Mouse (Mus musculus): ENCODE results near the gene Ect2l. TPM values are rescaled to one million over a fixed set of nuclear protein-coding genes. Genes with fewer than 3 reads are reported as not detected.

Gene Ect2l
- total RNA-seq (2015; ENCODE audit: low replicate concordance), result not detected in 2 replicates
- total RNA-seq (2017; ENCODE audit: low replicate concordance), result not detected in 2 replicates

- 0 out of 2 replicates have a peak, but pooled peaks have one; percentile 46 for ATAC-seq (replicated peaks; ENCODE audit: low FRiP score, poor library complexity, severe bottlenecking)
Measured at GRCm38 (mm10) chr10:18210726-18211125, at the start of gene Ect2l. Gene Ect2l, minus strand, starts transcription at chr10:18210890.

- ATAC-seq (replicated peaks; ENCODE audit: low FRiP score, poor library complexity, severe bottlenecking), result no peak
Measured at GRCm38 (mm10) chr10:18251345-18251744, 40.7 kb upstream of the Ect2l start.

- ATAC-seq (replicated peaks; ENCODE audit: low FRiP score, poor library complexity, severe bottlenecking), result no peak
Measured at GRCm38 (mm10) chr10:18243614-18244013, 32.9 kb upstream of the Ect2l start.

- ATAC-seq (replicated peaks; ENCODE audit: low FRiP score, poor library complexity, severe bottlenecking), result no peak
Measured at GRCm38 (mm10) chr10:18237191-18237590, 26.5 kb upstream of the Ect2l start.

GRCm38 (mm10) chr10:18236328-18236927, 25.7 kb upstream of the Ect2l start:
- ATAC-seq (replicated peaks; ENCODE audit: low FRiP score, poor library complexity, severe bottlenecking), result no peak

GRCm38 (mm10) chr10:18235402-18235747, 24.7 kb upstream of the Ect2l start:
- no peak for ATAC-seq (replicated peaks; ENCODE audit: low FRiP score, poor library complexity, severe bottlenecking)

GRCm38 (mm10) chr10:18234560-18235401, 24.1 kb upstream of the Ect2l start, which contains the start of gene Ccdc28a:
Gene Ccdc28a, minus strand, starts transcription at chr10:18234998.
- peak; percentile 99 for ATAC-seq (replicated peaks; ENCODE audit: low FRiP score, poor library complexity, severe bottlenecking)

GRCm38 (mm10) chr10:18233891-18234290, 23.2 kb upstream of the Ect2l start:
- ATAC-seq (replicated peaks; ENCODE audit: low FRiP score, poor library complexity, severe bottlenecking), result no peak

GRCm38 (mm10) chr10:18224386-18224785, 13.7 kb upstream of the Ect2l start:
- no peak for ATAC-seq (replicated peaks; ENCODE audit: low FRiP score, poor library complexity, severe bottlenecking)

GRCm38 (mm10) chr10:18219351-18219750, 8.7 kb upstream of the Ect2l start:
- ATAC-seq (replicated peaks; ENCODE audit: low FRiP score, poor library complexity, severe bottlenecking), result no peak

- ATAC-seq (replicated peaks; ENCODE audit: low FRiP score, poor library complexity, severe bottlenecking), result no peak
Measured at GRCm38 (mm10) chr10:18214124-18214523, 3.4 kb upstream of the Ect2l start.

GRCm38 (mm10) chr10:18213373-18213772, 2.7 kb upstream of the Ect2l start:
- no peak for ATAC-seq (replicated peaks; ENCODE audit: low FRiP score, poor library complexity, severe bottlenecking)

GRCm38 (mm10) chr10:18210119-18210518, 571 bp downstream of the Ect2l start:
- no peak for ATAC-seq (replicated peaks; ENCODE audit: low FRiP score, poor library complexity, severe bottlenecking)

- ATAC-seq (replicated peaks; ENCODE audit: low FRiP score, poor library complexity, severe bottlenecking), result no peak
Measured at GRCm38 (mm10) chr10:18204067-18204466, 6.6 kb downstream of the Ect2l start.

- ATAC-seq (replicated peaks; ENCODE audit: low FRiP score, poor library complexity, severe bottlenecking), result no peak
Measured at GRCm38 (mm10) chr10:18202401-18202800, 8.3 kb downstream of the Ect2l start.

GRCm38 (mm10) chr10:18200656-18201055, 10.0 kb downstream of the Ect2l start:
- no peak for ATAC-seq (replicated peaks; ENCODE audit: low FRiP score, poor library complexity, severe bottlenecking)

- ATAC-seq (replicated peaks; ENCODE audit: low FRiP score, poor library complexity, severe bottlenecking), result no peak
Measured at GRCm38 (mm10) chr10:18199919-18200318, 10.8 kb downstream of the Ect2l start.

- no peak for ATAC-seq (replicated peaks; ENCODE audit: low FRiP score, poor library complexity, severe bottlenecking)
Measured at GRCm38 (mm10) chr10:18198286-18199015, 12.2 kb downstream of the Ect2l start.

- peak; percentile 82 for ATAC-seq (replicated peaks; ENCODE audit: low FRiP score, poor library complexity, severe bottlenecking)
Measured at GRCm38 (mm10) chr10:18197206-18197979, 13.3 kb downstream of the Ect2l start.

GRCm38 (mm10) chr10:18194737-18195141, 16.0 kb downstream of the Ect2l start:
- no peak for ATAC-seq (replicated peaks; ENCODE audit: low FRiP score, poor library complexity, severe bottlenecking)

Measured in erythroid progenitor cell, adult 5-6 weeks (primary cell).